Mouse (Mus musculus) liver (tissue): ENCODE results near the gene Adprhl2.
A peak's percentile ranks its signal among the peaks of the same experiment; 100 is the strongest.

Experiments
- DNase-seq: peaks from one replicate; pipeline ENCODE4 v3.0.0-alpha.2; 2020; ENCODE audit warnings: mixed read lengths

Adprhl2 gene

DNA sequence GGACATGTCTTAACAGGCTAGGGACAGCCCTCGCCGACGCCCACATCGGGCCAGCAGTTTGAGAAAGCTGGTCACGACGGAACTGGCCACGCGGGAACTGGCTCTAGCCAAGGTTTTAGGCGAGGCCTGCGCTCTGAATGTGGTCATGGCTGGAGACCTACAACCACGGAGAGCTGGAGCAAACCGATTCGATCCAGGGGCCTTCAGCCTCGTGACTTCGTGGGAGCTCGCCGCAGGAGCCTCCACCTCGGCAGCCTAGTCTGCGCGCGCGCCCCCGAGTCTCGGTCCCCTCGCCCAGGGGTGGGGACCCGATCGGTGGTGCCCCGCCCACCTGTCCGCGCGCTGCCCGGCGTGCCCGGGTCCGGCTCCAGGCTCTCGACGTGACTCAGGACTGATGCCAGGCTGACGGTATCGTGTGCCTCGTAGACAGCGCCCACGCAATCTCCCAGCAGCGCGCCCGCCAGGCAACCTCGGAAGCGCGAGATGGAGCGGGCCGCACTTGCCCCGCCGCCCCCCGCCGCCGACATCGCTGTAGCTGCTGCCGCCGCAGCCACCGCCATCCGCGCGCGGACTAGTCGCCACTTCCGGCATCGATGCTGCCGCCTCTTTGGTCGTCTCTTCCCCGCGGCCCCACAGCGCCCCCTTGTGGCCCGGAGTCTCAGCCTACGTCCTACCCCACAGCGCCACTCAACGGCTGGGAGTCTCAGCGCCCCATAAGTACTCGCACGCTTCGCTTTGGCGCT lies at the start of gene Adprhl2:
TSS of gene Adprhl2 (minus strand) at position 593 of the 743 bp plus-strand sequence.
- DNase-seq, result peak; percentile 98

DNA sequence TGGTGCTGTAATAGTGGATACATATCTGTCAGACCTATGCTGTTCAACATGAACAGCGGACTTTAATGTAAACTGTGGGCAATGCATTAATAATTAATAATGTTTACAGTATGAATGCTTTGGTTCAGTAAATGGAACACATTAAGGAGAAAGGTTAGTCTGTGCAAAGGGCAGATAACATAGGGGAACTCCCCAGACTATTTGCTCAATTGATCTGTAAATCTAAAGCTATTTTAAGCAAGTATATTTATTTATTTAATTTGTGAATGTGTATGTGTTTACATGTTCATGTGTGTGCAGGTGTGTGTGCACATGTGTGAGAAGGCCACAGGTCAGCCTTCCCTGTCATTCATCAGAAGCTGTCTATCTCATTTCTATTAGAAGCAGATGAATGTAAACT lies 38.6 kb upstream of the Adprhl2 start:
- no peak for DNase-seq

GRCm38 (mm10) chr4:126343451-126343850 lies 21.9 kb upstream of the Adprhl2 start:
- DNase-seq, result no peak

DNA sequence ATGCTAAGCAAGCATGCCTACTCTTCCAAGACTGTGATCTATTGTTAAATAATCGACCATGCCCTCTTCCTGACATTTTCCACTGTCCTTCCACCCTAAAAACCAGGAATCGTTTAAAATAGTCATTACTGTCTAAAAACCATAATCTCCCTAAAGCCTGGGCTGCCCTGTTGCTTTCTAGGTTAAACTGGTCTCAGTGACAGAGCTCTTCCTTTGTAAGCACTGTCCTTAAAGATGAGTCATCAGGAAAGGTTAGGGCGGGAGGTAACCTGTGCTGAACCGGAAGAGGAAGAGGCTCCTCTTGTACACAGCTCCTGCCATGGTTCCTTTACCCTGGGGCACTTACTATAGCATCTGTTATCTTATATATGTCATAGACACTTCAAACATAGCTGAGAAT lies 18.0 kb upstream of the Adprhl2 start:
- no peak for DNase-seq

GRCm38 (mm10) chr4:126332358-126332757 lies 10.9 kb upstream of the Adprhl2 start:
- peak; percentile 61 for DNase-seq

DNA sequence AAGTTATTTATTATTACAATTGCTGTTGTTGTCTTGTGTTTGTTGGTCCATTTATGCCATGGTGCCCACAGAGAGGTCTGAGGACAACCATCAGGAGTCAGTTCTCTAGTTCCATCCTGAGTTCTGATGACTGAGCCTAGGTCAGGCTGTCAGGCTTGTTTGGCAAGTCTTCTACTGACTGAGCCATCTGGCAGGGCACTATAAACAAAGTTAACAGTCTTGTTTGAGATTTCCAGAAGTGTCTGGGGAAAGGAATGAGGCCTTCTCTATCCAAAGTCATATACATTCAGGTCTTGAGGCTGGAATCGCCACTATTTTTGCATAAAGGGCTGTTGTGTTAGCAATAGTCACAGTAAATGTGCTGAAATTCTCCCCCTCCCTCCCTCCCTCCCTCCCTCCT lies 10.2 kb upstream of the Adprhl2 start:
- no peak for DNase-seq

- no peak for DNase-seq
These were observed 8.8 kb upstream of the Adprhl2 start for GRCm38 (mm10) chr4:126330295-126330694.

DNA sequence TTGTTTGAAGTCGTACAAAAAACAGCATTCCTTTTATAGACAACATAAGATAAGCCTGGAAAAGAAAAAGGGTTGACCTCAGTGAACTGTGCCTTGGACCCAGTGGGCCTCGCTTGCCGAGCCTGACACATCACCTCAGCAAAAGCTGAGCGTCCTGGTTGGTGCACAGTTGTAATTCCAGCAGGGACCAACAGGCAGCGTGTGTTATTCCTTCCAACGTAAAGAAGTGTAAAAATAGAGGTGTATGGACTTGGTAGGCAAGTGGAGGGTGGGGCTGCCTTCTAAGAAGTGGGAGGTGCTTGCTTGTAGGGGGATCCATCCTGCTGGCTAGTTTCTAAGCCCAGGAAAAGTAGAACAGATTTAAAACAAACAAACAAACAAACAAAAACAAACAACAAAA lies 4.5 kb upstream of the Adprhl2 start:
- DNase-seq, result no peak

- no peak for DNase-seq
These were observed 3.9 kb upstream of the Adprhl2 start, which contains the start of gene Tekt2 for GRCm38 (mm10) chr4:126325281-126325861. Tekt2 (minus strand) TSS chr4:126325688.

- no peak for DNase-seq
These were observed 3.4 kb upstream of the Adprhl2 start for GRCm38 (mm10) chr4:126324861-126325260.

- no peak for DNase-seq
These were observed 1.1 kb upstream of the Adprhl2 start for GRCm38 (mm10) chr4:126322646-126323045.

DNA sequence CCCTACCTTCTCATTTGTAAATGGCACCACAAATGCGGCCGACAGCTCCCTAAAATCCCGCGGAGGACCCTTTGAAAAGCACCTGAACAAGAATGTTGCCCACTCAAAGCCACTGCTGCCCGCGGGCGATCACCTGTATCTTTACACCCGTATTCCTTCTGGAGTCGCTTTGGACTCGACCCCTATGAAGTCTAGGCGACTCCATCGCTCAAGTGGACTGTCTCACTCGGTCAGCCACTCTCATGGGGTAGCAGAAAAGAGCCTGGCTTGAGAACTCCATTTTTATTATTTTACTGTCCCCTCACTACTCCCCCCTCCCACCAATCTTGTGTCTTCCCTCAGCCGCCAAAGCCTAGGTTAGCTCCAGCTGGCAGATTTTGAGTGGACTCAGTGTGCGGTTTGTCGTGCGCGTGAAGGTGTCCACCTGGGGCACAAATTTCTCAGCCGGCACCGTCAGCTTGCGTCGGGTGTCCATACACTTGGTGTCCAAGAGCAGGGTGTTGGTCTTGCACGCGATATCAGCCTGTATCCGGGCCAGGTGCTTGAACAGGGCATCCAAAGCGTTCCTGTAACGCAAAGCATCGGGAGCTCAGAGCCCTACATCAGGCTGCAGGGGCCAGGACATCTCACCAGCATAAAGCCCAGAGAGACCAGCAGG lies 480 bp upstream of the Adprhl2 start:
- no peak for DNase-seq

GRCm38 (mm10) chr4:126319806-126320205 lies 1.7 kb downstream of the Adprhl2 start:
- no peak for DNase-seq

GRCm38 (mm10) chr4:126316443-126317040 lies 5.0 kb downstream of the Adprhl2 start:
- DNase-seq, result no peak

GRCm38 (mm10) chr4:126315931-126316330 lies 5.6 kb downstream of the Adprhl2 start:
- DNase-seq, result no peak

GRCm38 (mm10) chr4:126314393-126314792 lies 7.1 kb downstream of the Adprhl2 start:
- DNase-seq, result no peak

GRCm38 (mm10) chr4:126313202-126313601 lies 8.3 kb downstream of the Adprhl2 start:
- no peak for DNase-seq

- DNase-seq, result no peak
These were observed 9.8 kb downstream of the Adprhl2 start for GRCm38 (mm10) chr4:126311566-126312200.

DNA sequence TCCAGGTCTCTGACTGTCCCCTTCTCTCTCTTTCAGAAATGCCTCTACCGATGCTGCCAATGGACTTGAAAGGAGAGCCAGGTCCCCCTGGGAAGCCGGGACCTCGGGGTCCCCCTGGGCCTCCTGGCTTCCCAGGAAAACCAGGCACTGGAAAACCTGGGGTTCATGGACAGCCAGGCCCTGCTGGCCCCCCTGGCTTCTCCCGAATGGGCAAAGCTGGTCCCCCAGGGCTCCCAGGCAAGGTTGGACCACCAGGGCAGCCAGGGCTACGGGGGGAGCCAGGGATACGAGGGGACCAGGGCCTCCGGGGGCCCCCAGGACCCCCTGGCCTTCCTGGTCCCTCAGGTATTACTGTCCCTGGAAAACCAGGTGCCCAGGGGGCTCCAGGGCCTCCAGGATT lies 11.2 kb downstream of the Adprhl2 start:
- DNase-seq, result no peak

GRCm38 (mm10) chr4:126309922-126310309 lies 11.6 kb downstream of the Adprhl2 start:
- peak; percentile 86 for DNase-seq

DNA sequence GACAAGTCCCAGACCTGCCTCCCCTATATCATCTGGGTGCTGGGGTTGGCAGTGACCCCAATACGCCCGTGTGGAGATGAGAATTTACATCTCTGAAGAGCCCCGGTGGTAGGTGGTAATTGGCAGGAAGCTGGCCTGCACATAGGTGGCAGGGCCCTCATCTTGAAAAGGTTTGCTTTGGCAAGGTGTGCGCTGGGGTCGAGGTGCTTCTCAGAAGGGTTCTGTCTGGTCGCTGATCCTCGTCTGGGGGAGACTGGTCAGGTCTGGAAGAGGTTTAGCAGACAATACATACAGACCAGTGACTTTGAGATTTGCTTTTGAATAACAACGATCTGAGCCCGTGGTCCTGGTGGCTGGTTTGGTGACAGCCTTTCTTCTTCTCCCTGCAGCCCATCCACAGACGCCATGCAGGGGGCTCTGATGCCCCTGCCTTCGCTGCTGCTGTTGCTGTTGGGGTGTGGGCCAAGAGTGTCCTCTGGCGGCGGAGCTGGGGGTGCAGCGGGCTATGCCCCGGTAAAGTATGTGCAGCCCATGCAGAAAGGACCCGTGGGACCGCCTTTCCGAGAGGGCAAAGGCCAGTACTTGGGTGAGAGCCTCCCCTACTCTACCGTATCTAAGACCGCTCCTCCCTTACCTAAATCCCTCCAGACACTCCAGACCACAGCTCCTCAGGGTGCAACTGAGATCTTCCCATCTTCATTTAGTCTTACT lies 12.1 kb downstream of the Adprhl2 start:
- no peak for DNase-seq

- DNase-seq, result no peak
These were observed 14.7 kb downstream of the Adprhl2 start for GRCm38 (mm10) chr4:126306827-126307226.
